Mouse (Mus musculus) forebrain, embryonic 13.5 days (tissue): ENCODE measurements around the gene Cdc42bpb. TPM values are rescaled to one million over a fixed set of nuclear protein-coding genes. Genes with fewer than 3 reads are reported as not detected.
A peak's percentile ranks its signal among the peaks of the same experiment; 100 is the strongest.

Experiments used
- ATAC-seq: fragments of 200-750 bp; cut with Nextera tagmentation; 2 replicates; pipeline ENCODE4 v1.8.0; 2017
- H3K27ac ChIP-seq: fragments of 300-500 bp; sonication (generic); 2 replicates; pipeline ENCODE4 v1.5.1; 2015; ENCODE audit warnings: inconsistent platforms, mild to moderate bottlenecking, moderate library complexity
- H3K27me3 ChIP-seq: fragments of 300-500 bp; sonication (generic); 2 replicates; pipeline ENCODE4 v1.6.1; 2015; ENCODE audit warnings: mild to moderate bottlenecking, inconsistent platforms
- H3K36me3 ChIP-seq: fragments of 300-500 bp; sonication (generic); 2 replicates; pipeline ENCODE4 v1.6.1; 2015; ENCODE audit warnings: mild to moderate bottlenecking, inconsistent platforms; ENCODE audit not compliant: poor library complexity, severe bottlenecking
- H3K4me1 ChIP-seq: fragments of 300-500 bp; sonication (generic); 2 replicates; pipeline ENCODE4 v1.6.1; 2015; ENCODE audit warnings: inconsistent platforms
- H3K4me2 ChIP-seq: fragments of 300-500 bp; sonication (generic); 2 replicates; pipeline ENCODE4 v1.6.1; 2015; ENCODE audit warnings: inconsistent platforms, mild to moderate bottlenecking, moderate library complexity
- H3K4me3 ChIP-seq: fragments of 300-500 bp; sonication (generic); 2 replicates; pipeline ENCODE4 v1.5.1; 2015; ENCODE audit warnings: mild to moderate bottlenecking, inconsistent platforms
- H3K9ac ChIP-seq: fragments of 300-500 bp; sonication (generic); 2 replicates; pipeline ENCODE4 v1.6.1; 2015; ENCODE audit warnings: mild to moderate bottlenecking, inconsistent platforms
- H3K9me3 ChIP-seq: fragments of 300-500 bp; sonication (generic); replicated peaks from 2 replicates; pipeline ENCODE4 v1.6.1; 2016; ENCODE audit warnings: inconsistent platforms
- WGBS: fragments of 180-500 bp; shearing (Covaris S2); methylation state at CpG from one replicate; pipeline ENCODE4 v1.1.7; 2015; 5-methylcytosine and 5-hydroxymethylcytosine counted together
- polyA plus RNA-seq: library from polyadenylated mRNA; unstranded; fragments of >200 nt; fragmentation: Nextera tagmentation; extraction: Ambion mirVana; gene quantifications from 2 replicates; pipeline ENCODE4 v1.2.1, GENCODE M21; 2015

Cdc42bpb gene
- polyA plus RNA-seq, 1 experiment from 2014 or later: 25.1 TPM

DNA sequence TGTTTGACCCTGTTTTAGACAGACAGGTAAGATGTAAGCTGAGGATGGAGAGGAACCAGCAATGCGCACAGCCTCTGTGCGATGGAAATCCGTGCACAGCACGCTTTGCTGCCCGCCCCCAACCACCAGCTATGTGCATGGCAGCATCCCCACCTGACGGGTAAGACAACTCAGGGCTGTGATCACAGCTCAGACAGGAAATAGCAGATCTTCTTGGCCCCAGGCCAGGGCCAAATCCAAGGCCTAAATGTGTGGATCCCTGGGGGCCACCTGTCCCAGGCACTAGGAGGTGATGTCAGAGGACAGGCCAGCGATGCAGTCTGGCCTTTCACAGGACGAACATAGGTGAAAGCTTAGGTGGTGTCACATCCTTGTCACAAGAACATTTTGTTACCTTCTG is 21.3 kb downstream of the Cdc42bpb start:
- H3K27me3 ChIP-seq: no peaks in the 10 kb centered on the region
- H3K9me3 ChIP-seq: no peaks in the 10 kb centered on the region
- no peak overlapping the region for H3K4me3 ChIP-seq
- no peak overlapping the region for H3K27ac ChIP-seq
- 87% methylated on average over 8 of the region's 8 CpGs for WGBS
- H3K4me1 ChIP-seq: peaks cover 54% of the 10 kb centered on the region
- ATAC-seq: no peak
- H3K4me2 ChIP-seq: no peak overlapping the region
- 0 out of 2 replicates have a peak, but pooled peaks cover 4% of the 10 kb centered on the region for H3K36me3 ChIP-seq
- no peak overlapping the region for H3K9ac ChIP-seq

DNA sequence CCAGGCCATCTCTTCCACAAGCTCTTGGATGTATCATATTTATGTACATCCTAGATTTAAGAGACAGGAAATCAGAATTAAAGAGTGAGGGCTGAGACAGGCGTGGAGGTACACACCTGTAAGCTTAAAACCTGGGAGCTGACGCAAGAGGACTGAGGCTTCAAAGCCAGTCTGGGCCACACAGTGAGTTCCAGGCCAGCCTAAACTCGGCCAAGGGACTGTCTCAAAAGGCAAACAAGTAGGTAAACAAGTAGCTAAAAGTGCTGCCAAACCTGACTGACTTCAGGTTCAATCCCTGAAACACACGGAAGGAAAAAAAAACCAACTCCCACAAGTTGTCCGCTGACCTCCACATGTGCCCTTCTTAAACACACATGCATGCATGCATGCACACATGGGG is 23.4 kb downstream of the Cdc42bpb start:
- Histone ChIP-seq H3K36me3 (0 out of 2 replicates have a peak, but pooled peaks cover 4% of the 10 kb centered on the region), H3K9ac (no peak overlapping the region), H3K27me3 (no peaks in the 10 kb centered on the region), H3K27ac (peak overlapping the region; percentile 22), H3K4me2 (no peak overlapping the region), H3K4me3 (no peak overlapping the region), H3K9me3 (no peaks in the 10 kb centered on the region), H3K4me1 (peaks cover 51% of the 10 kb centered on the region)
- 82% methylated on average over 5 of the region's 5 CpGs for WGBS
- ATAC-seq: no peak

DNA sequence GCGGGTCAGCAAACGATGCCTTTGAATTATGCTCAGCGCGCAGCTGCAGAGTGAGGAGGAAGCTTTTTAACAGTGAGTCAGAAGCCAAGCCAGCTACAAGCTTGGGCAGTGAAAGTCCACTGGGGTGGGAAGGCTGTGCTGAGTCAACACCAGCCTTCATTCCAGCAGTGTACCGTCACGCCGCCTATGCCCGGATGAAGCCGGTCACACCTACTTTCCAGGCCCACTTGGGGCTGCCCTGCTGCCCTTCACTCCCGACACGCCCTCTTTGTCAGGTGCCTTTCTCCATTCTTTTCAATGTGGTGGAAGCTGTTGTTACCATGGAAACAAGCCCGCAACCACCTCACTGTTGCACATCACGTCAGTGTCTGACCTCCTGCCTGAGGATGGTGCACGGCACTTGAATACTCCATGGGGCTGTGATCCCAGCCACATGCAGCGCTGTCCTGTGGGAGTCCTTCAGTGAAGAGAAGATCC is 24.0 kb downstream of the Cdc42bpb start:
- H3K9me3 ChIP-seq: no peaks in the 10 kb centered on the region
- H3K36me3 ChIP-seq: 0 out of 2 replicates have a peak, but pooled peaks cover 4% of the 10 kb centered on the region
- peak; percentile 55; the same call in 1 of the 2 replicates for ATAC-seq
- peaks cover 47% of the 10 kb centered on the region for H3K4me1 ChIP-seq
- no peaks in the 10 kb centered on the region for H3K27me3 ChIP-seq
- WGBS: 50% methylated on average over 15 of the region's 15 CpGs
- peak overlapping the region; percentile 22; the same call in 1 of the 2 replicates for H3K27ac ChIP-seq
- H3K9ac ChIP-seq: no peak overlapping the region
- peak overlapping the region; percentile 8; the same call in 1 of the 2 replicates for H3K4me2 ChIP-seq
- no peak overlapping the region for H3K4me3 ChIP-seq

DNA sequence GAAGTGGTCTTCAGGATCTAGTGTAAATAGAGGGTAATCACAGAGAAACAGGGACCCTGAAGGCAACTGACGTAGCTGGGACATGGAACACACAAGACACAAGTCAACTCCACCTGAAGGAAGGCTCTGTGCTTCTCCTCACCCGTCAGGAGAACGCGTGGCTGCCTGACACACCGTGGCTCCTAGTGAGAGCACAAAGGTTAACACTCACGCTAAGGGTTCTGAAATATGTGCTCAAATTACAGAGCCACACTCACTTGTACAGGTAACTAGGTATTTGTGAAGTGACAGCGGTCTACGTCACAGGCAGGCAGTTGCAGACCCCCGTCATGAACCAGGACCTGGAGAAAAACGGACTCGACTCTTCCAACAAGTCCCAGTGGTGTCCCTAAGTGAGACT is 24.5 kb downstream of the Cdc42bpb start:
- H3K27me3 ChIP-seq: no peaks in the 10 kb centered on the region
- H3K9ac ChIP-seq: no peak overlapping the region
- no peaks in the 10 kb centered on the region for H3K9me3 ChIP-seq
- peaks cover 43% of the 10 kb centered on the region for H3K4me1 ChIP-seq
- H3K36me3 ChIP-seq: 0 out of 2 replicates have a peak, but pooled peaks cover 4% of the 10 kb centered on the region
- 92% methylated on average over 11 of the region's 11 CpGs for WGBS
- ATAC-seq: no peak
- H3K4me3 ChIP-seq: no peak overlapping the region
- no peak overlapping the region for H3K27ac ChIP-seq
- H3K4me2 ChIP-seq: peak overlapping the region; percentile 8; the same call in 1 of the 2 replicates

- no peaks in the 10 kb centered on the region for H3K27me3 ChIP-seq
- H3K9ac ChIP-seq: no peak overlapping the region
- no peak for ATAC-seq
- H3K9me3 ChIP-seq: no peaks in the 10 kb centered on the region
- peaks cover 38% of the 10 kb centered on the region for H3K4me1 ChIP-seq
- H3K4me2 ChIP-seq: no peak overlapping the region
- 92% methylated on average over 10 of the region's 10 CpGs for WGBS
- no peak overlapping the region for H3K27ac ChIP-seq
- 0 out of 2 replicates have a peak, but pooled peaks cover 4% of the 10 kb centered on the region for H3K36me3 ChIP-seq
- H3K4me3 ChIP-seq: no peak overlapping the region
These were observed 25.0 kb downstream of the Cdc42bpb start for GRCm38 (mm10) chr12:111352520-111352919.

DNA sequence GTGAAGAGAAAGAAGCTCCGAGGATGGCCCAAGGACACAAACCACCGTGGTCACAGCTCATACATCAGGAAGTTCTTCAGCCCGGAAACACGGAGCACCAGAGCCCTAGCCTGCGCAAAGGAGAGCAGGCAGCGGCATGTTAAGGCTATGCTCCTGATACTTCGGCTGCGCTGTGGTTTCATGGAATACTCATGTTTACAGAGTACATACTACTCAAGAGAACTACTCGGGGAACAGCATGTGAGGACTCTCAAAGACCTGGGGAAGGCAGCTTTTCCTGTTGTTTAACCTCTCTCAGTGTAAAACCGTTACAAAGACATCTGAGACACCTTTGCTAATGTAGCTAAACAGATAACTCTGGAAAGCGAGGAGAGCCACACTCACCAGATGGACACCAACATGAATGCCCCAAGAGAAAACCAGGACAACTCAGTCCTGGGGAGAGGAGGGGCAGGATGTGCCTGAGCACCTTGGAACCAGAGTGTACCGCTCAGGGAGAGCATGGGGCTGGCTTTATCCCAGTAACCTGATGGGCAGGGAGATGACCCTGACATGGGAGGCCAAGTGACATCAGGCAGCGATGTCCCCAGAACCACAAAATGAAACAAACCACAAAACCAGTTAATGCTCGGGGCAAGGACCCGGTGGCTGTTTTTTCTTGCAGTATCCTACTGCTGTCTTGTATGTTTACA is 27.8 kb downstream of the Cdc42bpb start:
- no peak for ATAC-seq
- Histone ChIP-seq H3K27ac (no peak overlapping the region), H3K4me1 (peaks cover 24% of the 10 kb centered on the region), H3K4me3 (no peak overlapping the region), H3K9me3 (no peaks in the 10 kb centered on the region), H3K36me3 (0 out of 2 replicates have a peak, but pooled peaks cover 4% of the 10 kb centered on the region), H3K9ac (no peak overlapping the region), H3K4me2 (no peak overlapping the region), H3K27me3 (no peaks in the 10 kb centered on the region)
- 92% methylated on average over 15 of the region's 15 CpGs for WGBS

DNA sequence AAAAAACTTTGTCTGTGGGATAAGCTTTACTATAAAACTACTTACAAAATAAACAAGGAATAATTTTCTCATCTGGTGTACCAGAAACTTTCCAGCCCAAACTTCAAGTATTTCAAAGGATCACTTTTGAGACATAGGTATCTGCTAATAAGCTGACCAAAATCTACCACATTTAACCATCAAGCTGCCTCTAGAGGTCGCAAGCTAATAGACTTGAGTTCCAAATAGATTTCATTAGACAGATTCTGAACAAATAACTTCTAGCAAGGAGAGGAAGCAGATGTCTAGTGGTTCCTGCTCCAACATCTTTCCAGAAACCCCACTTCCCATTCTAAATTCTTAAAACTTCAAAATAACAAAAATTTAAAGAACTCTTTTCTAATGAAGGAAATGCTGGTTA is 33.6 kb downstream of the Cdc42bpb start:
- WGBS: 65% methylated on average over 1 of the region's 1 CpGs
- H3K9ac ChIP-seq: no peak overlapping the region
- no peak for ATAC-seq
- H3K9me3 ChIP-seq: no peaks in the 10 kb centered on the region
- H3K4me1 ChIP-seq: no peaks in the 10 kb centered on the region
- no peak overlapping the region for H3K4me2 ChIP-seq
- H3K36me3 ChIP-seq: peaks cover 32% of the 10 kb centered on the region
- H3K4me3 ChIP-seq: no peak overlapping the region
- H3K27me3 ChIP-seq: no peaks in the 10 kb centered on the region
- H3K27ac ChIP-seq: no peak overlapping the region

DNA sequence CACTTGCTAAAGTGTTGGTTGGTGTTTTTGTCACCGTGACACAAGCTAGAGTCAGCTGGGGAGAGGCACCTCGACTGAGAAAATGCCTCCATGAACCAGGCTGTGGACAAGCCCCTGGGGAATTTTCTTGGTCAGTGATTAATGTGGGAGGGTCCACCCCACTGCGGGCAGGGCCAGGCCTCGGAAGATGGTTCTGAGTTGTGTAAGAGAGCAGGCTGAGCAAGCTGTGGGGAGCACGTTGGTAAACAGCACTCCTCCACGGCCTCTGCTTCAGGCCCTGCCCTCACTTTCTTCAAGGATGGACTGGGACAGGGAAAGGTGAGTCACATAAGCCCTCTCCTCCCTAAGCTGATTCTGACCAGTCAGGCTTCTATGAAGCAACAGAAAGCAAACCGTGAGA is 36.8 kb downstream of the Cdc42bpb start:
- ATAC-seq: no peak
- peaks cover 65% of the 10 kb centered on the region for H3K36me3 ChIP-seq
- H3K9ac ChIP-seq: no peak overlapping the region
- no peaks in the 10 kb centered on the region for H3K27me3 ChIP-seq
- 89% methylated on average over 7 of the region's 7 CpGs for WGBS
- no peak overlapping the region for H3K27ac ChIP-seq
- H3K4me1 ChIP-seq: no peaks in the 10 kb centered on the region
- no peaks in the 10 kb centered on the region for H3K9me3 ChIP-seq
- no peak overlapping the region for H3K4me3 ChIP-seq
- H3K4me2 ChIP-seq: no peak overlapping the region

- 88% methylated on average over 15 of the region's 15 CpGs for WGBS
- Histone ChIP-seq H3K9ac (no peak overlapping the region), H3K9me3 (no peaks in the 10 kb centered on the region), H3K27ac (no peak overlapping the region), H3K4me2 (no peak overlapping the region), H3K36me3 (peaks cover 85% of the 10 kb centered on the region), H3K27me3 (no peaks in the 10 kb centered on the region), H3K4me1 (no peaks in the 10 kb centered on the region), H3K4me3 (no peak overlapping the region)
- no peak for ATAC-seq
These were observed 39.6 kb downstream of the Cdc42bpb start for GRCm38 (mm10) chr12:111337864-111338354.

GRCm38 (mm10) chr12:111333020-111333605 is 44.4 kb downstream of the Cdc42bpb start:
- Histone ChIP-seq H3K9ac (no peak overlapping the region), H3K4me1 (no peaks in the 10 kb centered on the region), H3K4me3 (no peak overlapping the region), H3K4me2 (no peak overlapping the region), H3K27ac (no peak overlapping the region), H3K9me3 (no peaks in the 10 kb centered on the region), H3K27me3 (no peaks in the 10 kb centered on the region), H3K36me3 (peaks cover 77% of the 10 kb centered on the region)
- 72% methylated on average over 15 of the region's 15 CpGs for WGBS
- ATAC-seq: no peak

DNA sequence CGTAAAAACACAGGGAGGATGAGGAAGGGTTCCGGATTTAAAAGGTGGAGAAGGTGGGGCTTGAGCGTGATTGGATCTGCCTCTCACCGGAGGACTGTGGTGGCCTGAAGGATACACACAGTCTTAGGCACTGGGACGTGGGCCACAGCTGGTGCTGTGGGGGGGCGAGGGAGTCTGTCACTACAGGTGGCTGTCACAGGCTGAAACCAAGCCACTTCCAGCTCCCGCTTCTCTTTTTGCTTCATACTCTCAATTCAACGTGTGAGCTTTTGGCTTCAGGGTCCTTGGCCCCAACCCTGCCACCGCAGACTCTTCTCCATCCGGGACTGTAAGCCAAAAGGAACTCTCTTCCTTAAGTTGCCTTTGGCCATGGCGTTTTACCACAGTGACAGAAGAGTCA is 45.1 kb downstream of the Cdc42bpb start:
- no peak for ATAC-seq
- WGBS: 93% methylated on average over 11 of the region's 11 CpGs
- Histone ChIP-seq H3K36me3 (peaks cover 77% of the 10 kb centered on the region), H3K4me2 (no peak overlapping the region), H3K9me3 (no peaks in the 10 kb centered on the region), H3K27me3 (no peaks in the 10 kb centered on the region), H3K4me1 (no peaks in the 10 kb centered on the region), H3K27ac (no peak overlapping the region), H3K4me3 (no peak overlapping the region), H3K9ac (no peak overlapping the region)

GRCm38 (mm10) chr12:111331573-111331972 is 45.9 kb downstream of the Cdc42bpb start:
- Histone ChIP-seq H3K4me2 (no peak overlapping the region), H3K4me1 (no peaks in the 10 kb centered on the region), H3K9me3 (no peaks in the 10 kb centered on the region), H3K36me3 (peaks cover 77% of the 10 kb centered on the region), H3K9ac (no peak overlapping the region), H3K27ac (no peak overlapping the region), H3K4me3 (no peak overlapping the region), H3K27me3 (no peaks in the 10 kb centered on the region)
- WGBS: 93% methylated on average over 9 of the region's 9 CpGs
- no peak for ATAC-seq
